Mouse (Mus musculus): ENCODE measurements around the gene Alkbh2. TPM values are rescaled to one million over a fixed set of nuclear protein-coding genes. Genes with fewer than 3 reads are reported as not detected.

Gene Alkbh2
- total RNA-seq, 4 experiments from 2014 or later: 5.8 to 13.5 (median 11.7) TPM

- no peak for DNase-seq
Measured at GRCm38 (mm10) chr5:114146028-114146888, 18.2 kb upstream of the Alkbh2 start, which contains the start of gene Acacb. TSS of gene Acacb (plus strand) at chr5:114146535.

DNA sequence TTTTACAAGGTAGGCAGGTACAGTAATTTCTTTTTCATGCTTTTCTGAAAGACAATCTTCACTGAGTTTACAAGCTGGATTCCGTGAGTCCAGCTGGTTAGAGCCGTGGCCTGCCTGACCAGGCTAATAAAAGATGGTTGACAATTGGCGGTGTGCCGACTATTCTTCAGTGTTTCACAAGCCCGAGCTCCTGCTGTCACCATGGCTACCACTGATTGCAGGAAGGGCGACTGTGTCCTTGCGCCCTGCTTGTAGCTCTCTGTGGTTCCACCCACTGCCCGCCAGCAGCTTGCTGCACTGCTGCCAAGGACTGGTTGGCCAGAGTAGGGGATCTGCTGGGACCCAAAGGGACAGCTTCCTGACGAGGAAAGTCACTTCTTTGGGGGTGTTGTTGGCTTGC, 11.2 kb upstream of the Alkbh2 start:
- DNase-seq: peak; percentile 93

GRCm38 (mm10) chr5:114138277-114139164, 10.5 kb upstream of the Alkbh2 start:
- no peak for DNase-seq

GRCm38 (mm10) chr5:114137481-114138276, 9.7 kb upstream of the Alkbh2 start:
- no peak for DNase-seq

DNA sequence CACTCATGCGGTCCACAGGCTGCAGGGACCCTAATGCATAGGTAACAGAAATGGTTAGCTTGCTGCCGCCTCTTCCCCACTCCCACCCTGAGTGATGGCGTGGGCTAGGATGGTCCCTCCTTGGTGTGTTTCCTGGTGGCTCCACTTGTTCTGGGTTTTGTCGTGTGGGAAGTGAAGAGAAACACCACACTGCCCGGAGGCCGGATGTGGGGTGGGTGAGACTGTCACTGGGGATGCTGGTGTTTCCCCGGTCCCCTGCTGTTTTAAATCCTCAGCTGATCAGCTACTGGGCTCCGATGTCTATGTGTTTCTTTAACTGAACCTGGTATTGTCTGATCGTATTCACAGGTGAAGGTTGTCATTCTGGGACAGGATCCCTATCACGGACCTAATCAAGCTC, 7.5 kb upstream of the Alkbh2 start:
- DNase-seq: no peak

DNA sequence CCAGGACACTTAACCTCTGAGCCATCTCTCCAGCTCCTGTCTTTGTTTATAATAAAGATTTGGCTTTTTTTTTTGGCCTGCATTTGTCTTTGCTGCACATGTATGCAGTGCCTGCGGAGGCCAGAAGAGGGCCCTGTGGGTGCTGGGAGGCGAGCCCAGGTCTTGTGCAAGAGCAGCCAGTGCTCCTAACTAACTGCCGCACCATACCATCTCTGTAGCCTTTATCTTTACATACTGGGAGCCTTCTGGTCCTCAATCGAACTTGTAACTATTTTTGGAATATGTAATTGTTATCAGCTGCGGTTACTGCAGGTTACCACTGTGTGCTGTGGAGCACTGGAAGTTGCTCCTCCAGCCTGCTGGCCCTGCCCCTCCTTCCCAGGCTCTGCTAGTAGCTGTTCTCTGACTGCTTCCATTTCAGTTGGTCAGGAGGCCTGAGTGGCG, 6.1 kb upstream of the Alkbh2 start:
- DNase-seq: peak; percentile 67

- no peak for DNase-seq
Measured at GRCm38 (mm10) chr5:114132841-114133240, 4.8 kb upstream of the Alkbh2 start.

GRCm38 (mm10) chr5:114131521-114131840, 3.5 kb upstream of the Alkbh2 start:
- peak; percentile 49 for DNase-seq

DNA sequence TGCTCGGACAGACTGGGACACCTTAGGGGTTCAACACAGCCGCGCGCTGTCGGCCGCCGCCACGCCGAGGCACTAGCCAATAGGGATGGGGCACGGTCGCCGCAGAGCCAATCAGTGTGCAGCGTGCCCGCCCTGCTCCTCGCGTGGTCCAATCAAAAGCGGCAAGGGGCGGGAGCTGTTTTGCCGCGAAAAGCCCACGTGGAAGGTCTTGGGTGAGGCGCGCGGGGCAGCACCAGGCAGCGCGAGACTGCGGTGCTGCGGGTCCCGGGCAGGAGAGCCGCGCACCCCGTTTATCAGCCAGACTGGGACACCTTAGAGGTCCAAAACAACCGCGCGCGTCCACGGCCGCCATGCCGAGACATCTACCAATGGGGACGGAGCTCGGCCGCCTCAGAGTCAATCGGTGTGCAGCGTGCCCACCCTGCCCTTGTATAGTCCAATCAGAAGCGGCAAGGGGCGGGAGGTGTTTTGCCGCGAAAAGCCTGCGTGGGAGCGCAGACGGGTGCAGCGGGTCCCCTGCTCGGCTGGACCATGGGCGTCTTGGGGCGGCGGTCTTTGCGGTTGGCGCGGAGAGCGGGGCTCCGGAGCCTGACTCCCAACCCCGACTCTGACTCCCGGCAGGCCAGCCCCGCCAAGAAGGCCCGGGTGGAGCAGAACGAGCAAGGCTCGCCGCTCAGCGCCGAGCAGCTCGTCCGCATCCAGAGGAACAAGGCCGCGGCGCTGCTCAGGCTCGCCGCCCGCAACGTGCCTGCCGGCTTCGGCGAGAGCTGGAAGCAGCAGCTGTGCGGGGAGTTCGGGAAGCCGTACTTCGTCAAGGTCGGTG, 2.9 kb upstream of the Alkbh2 start:
- DNase-seq: peak; percentile 88

- DNase-seq: no peak
Measured at GRCm38 (mm10) chr5:114130211-114130605, 2.2 kb upstream of the Alkbh2 start, which contains the start of gene Ung. TSS of gene Ung (plus strand) at chr5:114130386.

- DNase-seq: no peak
Measured at GRCm38 (mm10) chr5:114129550-114130210, 1.7 kb upstream of the Alkbh2 start.

GRCm38 (mm10) chr5:114126499-114127244, 1.3 kb downstream of the Alkbh2 start:
- no peak for DNase-seq

DNA sequence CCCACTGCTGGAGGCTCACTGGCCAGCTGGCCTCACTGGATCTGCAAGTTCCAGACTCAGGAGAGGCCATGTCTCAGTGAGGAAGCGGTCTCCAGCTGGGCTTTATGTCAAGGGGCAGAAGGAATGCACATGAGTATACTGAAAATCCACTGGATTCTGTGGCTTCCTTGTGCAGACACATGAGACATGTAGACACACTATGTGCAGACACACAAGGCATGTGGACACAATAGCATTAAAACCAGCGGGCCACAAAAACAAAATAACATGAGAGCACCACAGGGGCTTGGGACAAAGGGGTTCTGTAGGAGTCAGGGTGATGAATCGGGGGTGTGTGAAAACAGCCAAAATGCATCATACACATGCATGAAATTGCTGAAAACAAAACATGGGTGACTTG, 2.0 kb downstream of the Alkbh2 start:
- no peak for DNase-seq

DNA sequence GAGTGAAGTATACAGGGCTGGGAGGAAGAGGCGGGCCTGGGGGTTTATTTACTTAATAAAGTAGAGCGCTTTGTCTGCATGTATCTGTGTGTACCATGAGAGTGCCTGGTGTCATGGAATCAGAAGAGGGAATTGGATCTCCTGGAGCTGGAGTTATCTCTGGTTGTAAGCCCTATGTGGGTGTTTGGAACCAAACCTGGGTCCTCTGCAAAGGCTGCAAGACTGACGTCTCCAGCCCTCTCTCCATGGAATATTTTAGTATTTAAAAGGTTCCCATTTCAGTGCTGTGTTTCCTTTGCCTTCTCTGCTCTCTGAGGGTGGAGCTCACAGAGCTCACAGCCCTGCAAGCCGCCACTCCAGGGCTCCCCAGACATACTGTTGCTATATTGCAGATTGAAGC, 8.2 kb downstream of the Alkbh2 start:
- DNase-seq: no peak

GRCm38 (mm10) chr5:114116586-114116985, 11.4 kb downstream of the Alkbh2 start:
- DNase-seq: no peak

DNA sequence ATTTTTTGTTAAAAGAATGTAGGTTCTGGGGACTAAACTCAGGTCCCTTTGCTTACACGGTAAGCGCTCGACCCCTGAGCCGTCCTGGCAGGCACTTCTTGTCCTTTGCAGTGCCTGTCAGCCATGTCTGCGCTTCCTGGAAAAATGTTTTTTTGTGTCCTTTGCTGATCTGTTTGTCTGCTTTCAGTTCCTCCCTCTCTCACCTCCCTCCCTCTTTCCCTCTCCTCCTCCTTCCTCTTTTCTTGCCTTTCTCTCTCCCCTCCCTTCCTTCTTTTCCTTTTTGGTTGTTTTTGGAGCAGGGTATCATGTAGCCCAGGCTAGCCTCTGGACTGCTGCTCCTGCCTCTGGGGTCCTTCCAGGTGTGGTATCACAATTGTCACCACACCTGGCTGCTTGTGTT, 13.0 kb downstream of the Alkbh2 start:
- DNase-seq: no peak

GRCm38 (mm10) chr5:114113334-114113733, 14.7 kb downstream of the Alkbh2 start:
- no peak for DNase-seq

- DNase-seq: peak; percentile 51
Measured at GRCm38 (mm10) chr5:114106391-114106935, 21.6 kb downstream of the Alkbh2 start.

GRCm38 (mm10) chr5:114102807-114103206, 25.2 kb downstream of the Alkbh2 start:
- DNase-seq: no peak

GRCm38 (mm10) chr5:114101873-114102272, 26.1 kb downstream of the Alkbh2 start:
- DNase-seq: no peak
